Mouse (Mus musculus) limb, embryonic 11.5 days (tissue): Measurements from ENCODE around the gene Ldlr. TPM values are rescaled to one million over a fixed set of nuclear protein-coding genes. Genes with fewer than 3 reads are reported as not detected.

Experiments used
- ATAC-seq: fragments of 200-750 bp; cut with Nextera tagmentation; 2 replicates; pipeline ENCODE4 v1.8.0; 2017; ENCODE audit warnings: low read depth; ENCODE audit not compliant: insufficient number of reproducible peaks, low FRiP score, low TSS enrichment
- DNase-seq: peaks from one replicate; pipeline ENCODE4 v3.0.0-alpha.2; 2015; ENCODE audit warnings: low spot score
- H3K27ac ChIP-seq: fragments of 300-500 bp; sonication (generic); replicated peaks from 2 replicates; pipeline ENCODE4 v1.5.1; 2014; ENCODE audit warnings: low read depth, mild to moderate bottlenecking, low read length
- H3K27me3 ChIP-seq: fragments of 300-500 bp; sonication (generic); 2 replicates; pipeline ENCODE4 v1.6.1; 2014; ENCODE audit warnings: mild to moderate bottlenecking, low read length, mixed read lengths; ENCODE audit not compliant: control insufficient read depth, insufficient read depth
- H3K36me3 ChIP-seq: fragments of 300-500 bp; sonication (generic); 2 replicates; pipeline ENCODE4 v1.6.1; 2014; ENCODE audit warnings: mild to moderate bottlenecking, low read length, moderate library complexity, mixed read lengths; ENCODE audit not compliant: control insufficient read depth, insufficient read depth
- H3K4me1 ChIP-seq: fragments of 300-500 bp; sonication (generic); 2 replicates; pipeline ENCODE4 v1.6.1; 2014; ENCODE audit warnings: low read length, mixed read lengths; ENCODE audit not compliant: control insufficient read depth, insufficient read depth
- H3K4me2 ChIP-seq: fragments of 300-500 bp; sonication (generic); 2 replicates; pipeline ENCODE4 v1.6.1; 2014; ENCODE audit warnings: low read depth, mild to moderate bottlenecking, moderate library complexity; ENCODE audit not compliant: severe bottlenecking
- H3K4me3 ChIP-seq: fragments of 300-500 bp; sonication (generic); 2 replicates; pipeline ENCODE4 v1.5.1; 2014; ENCODE audit warnings: low read depth, low read length
- H3K9ac ChIP-seq: fragments of 300-500 bp; sonication (generic); 2 replicates; pipeline ENCODE4 v1.6.1; 2014; ENCODE audit warnings: mild to moderate bottlenecking, low read length
- H3K9me3 ChIP-seq: fragments of 300-500 bp; sonication (generic); 2 replicates; pipeline ENCODE4 v1.6.1; 2016; ENCODE audit warnings: low read length; ENCODE audit not compliant: control insufficient read depth
- WGBS: fragments of 180-500 bp; shearing (Covaris S2); extraction: QIAGEN DNeasy Blood & Tissue Kit; methylation state at CpG from one replicate; pipeline ENCODE4 v1.1.7; 2014; 5-methylcytosine and 5-hydroxymethylcytosine counted together
- polyA plus RNA-seq: library from polyadenylated mRNA; unstranded; fragments of >200 nt; fragmentation: Nextera tagmentation; extraction: Ambion mirVana; gene quantifications from 2 replicates; pipeline ENCODE4 v1.2.1, GENCODE M21; 2014

Ldlr gene
- polyA plus RNA-seq, 1 experiment from 2014 or later: 15.2 TPM

DNA sequence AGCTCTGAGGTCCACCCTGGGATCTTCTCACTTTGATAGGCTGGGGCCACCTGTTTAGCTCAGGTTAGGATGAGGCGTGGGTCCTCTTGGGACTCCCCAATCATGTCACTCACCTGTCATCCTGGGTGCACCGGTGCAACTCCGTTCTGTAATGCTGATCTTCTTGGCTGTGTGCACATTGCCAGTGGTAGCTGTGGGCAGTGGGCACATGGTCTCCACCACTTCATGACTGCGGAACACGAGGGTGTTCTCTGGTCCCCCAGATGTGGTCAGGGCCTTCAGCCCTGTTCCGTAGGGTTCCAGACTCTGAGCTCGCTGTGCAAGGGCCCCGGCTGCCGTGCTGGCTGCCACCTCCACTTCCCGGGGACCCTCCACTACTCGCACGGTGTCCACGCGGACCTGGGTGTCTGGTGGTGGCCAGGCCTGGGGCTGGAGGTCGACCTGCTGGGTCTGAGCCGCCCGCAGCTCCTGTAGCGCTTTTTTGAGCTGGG lies 71.1 kb downstream of the Ldlr start:
- 95% methylated on average over 18 of the region's 18 CpGs for WGBS
- DNase-seq: no peak

DNA sequence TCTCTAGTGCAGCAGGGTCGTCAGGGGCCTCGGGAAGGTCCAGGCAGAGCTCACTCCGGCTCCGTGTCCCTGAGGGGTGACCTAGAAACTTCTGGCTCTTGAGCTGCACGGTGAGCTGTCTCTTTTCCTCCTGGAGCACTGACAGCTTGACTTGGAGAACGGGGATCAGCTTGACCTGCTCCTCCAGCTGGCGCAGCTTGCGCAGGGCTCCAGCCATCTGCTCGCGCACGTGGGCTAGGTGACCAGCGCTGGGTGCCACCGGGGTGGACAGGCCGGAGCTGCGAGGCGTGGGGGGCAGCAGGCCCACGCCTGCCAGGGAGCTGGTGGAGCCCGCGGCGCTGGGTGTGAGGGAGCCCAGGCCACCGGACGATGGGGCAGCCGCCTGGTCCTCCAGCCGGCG lies 71.6 kb downstream of the Ldlr start:
- no peaks in the 10 kb centered on the region for H3K27me3 ChIP-seq
- 96% methylated on average over 25 of the region's 25 CpGs for WGBS
- H3K9me3 ChIP-seq: no peaks in the 10 kb centered on the region
- H3K4me1 ChIP-seq: peaks cover 16% of the 10 kb centered on the region
- no peak for ATAC-seq
- no peak overlapping the region for H3K9ac ChIP-seq
- no peak for DNase-seq
- no peak overlapping the region for H3K4me2 ChIP-seq
- no peak overlapping the region for H3K27ac ChIP-seq
- no peak overlapping the region for H3K4me3 ChIP-seq
- peaks cover 28% of the 10 kb centered on the region for H3K36me3 ChIP-seq

More for the DNA sequence above, 71.1 kb downstream of the Ldlr start:
- Histone ChIP-seq H3K27ac (no peak overlapping the region), H3K4me3 (no peak overlapping the region), H3K9ac (no peak overlapping the region), H3K4me1 (peaks cover 16% of the 10 kb centered on the region), H3K9me3 (no peaks in the 10 kb centered on the region), H3K36me3 (peaks cover 28% of the 10 kb centered on the region), H3K27me3 (no peaks in the 10 kb centered on the region), H3K4me2 (no peak overlapping the region)
- ATAC-seq: no peak

DNA sequence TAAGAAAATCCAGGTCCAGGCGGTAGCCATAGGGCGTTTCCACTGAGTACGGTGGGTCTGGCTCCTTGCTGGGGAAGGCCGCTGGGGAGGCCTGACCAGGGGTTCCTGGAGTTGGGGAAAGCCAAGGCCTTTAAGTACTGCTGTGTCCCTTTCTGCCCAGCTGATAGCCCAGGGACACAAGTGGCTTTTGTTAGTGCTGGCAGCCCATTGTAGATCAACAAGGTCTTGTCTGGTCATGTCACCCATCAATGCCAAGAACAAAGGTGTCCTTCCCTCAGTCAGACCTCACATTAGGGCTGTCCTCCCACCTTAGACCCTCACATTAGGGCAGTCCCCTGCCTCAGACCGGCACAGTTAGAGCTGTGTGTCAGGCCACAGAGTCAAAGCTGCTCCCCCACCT lies 72.3 kb downstream of the Ldlr start:
- Histone ChIP-seq H3K9ac (no peak overlapping the region), H3K4me1 (peaks cover 16% of the 10 kb centered on the region)
- WGBS: 83% methylated on average over 5 of the region's 5 CpGs

DNA sequence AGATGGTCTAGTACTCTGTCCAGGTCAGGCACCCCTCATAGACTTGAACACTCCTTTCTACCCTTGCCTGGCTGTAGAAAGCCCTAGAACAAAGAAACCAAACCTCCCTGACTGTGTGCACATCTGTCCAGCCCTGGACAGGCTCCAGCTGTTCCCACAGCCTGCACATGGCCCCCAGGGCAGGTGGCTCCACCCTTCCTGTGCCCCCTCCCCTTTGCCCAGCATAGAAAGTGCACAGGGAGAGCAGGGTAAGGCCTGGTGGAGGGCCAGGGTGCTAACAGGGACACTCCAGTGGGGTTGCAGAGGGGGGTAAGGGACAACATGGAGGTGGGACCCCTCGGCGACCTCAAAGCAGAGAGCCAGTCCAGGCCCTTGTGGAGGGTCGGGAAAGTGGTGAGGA lies 73.0 kb downstream of the Ldlr start:
- H3K9me3 ChIP-seq: no peaks in the 10 kb centered on the region
- H3K36me3 ChIP-seq: peaks cover 29% of the 10 kb centered on the region
- ATAC-seq (no peak), DNase-seq (peak; percentile 41)
- H3K4me2 ChIP-seq: peak overlapping the region; percentile 45
- no peaks in the 10 kb centered on the region for H3K27me3 ChIP-seq
- peak overlapping the region; percentile 28; the same call in 1 of the 2 replicates for H3K9ac ChIP-seq
- 37% methylated on average over 3 of the region's 3 CpGs for WGBS
- peak overlapping the region; percentile 43; the same call in 1 of the 2 replicates for H3K27ac ChIP-seq
- H3K4me1 ChIP-seq: peaks cover 16% of the 10 kb centered on the region
- no peak overlapping the region for H3K4me3 ChIP-seq

More for the DNA sequence above, 72.3 kb downstream of the Ldlr start:
- Histone ChIP-seq H3K4me3 (no peak overlapping the region; the same call in 1 of the 2 replicates), H3K36me3 (peaks cover 28% of the 10 kb centered on the region), H3K27ac (0 out of 2 replicates have a peak overlapping the region, but pooled peaks have one; percentile 43), H3K9me3 (no peaks in the 10 kb centered on the region), H3K4me2 (peak overlapping the region; percentile 45; the same call in 1 of the 2 replicates), H3K27me3 (no peaks in the 10 kb centered on the region)
- ATAC-seq: no peak
- no peak for DNase-seq

DNA sequence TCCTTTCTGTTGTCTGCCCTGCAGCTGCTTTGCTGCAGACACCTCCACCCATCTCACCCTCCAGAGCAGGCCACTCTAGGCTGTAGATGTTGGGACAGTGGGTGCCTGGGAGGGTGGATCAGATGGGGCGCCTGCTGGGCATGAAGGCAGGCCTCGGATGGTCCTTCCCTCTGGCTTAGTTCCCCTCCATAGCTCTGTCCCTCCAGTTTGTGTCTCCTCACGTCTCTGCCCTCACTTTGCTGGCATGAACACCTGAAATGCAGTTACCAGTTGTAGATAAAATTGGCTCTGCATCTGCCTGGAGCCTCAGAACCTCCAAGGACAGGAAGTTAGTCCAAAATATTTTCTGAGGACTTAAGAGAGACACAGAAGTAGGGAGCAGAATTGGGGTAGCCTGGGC lies 73.6 kb downstream of the Ldlr start:
- Histone ChIP-seq H3K4me3 (peak overlapping the region; percentile 79), H3K4me1 (peaks cover 16% of the 10 kb centered on the region), H3K4me2 (peak overlapping the region; percentile 45; the same call in 1 of the 2 replicates), H3K9ac (peak overlapping the region; percentile 22; the same call in 1 of the 2 replicates), H3K27ac (peak overlapping the region; percentile 43; the same call in 1 of the 2 replicates), H3K27me3 (no peaks in the 10 kb centered on the region), H3K36me3 (peaks cover 24% of the 10 kb centered on the region), H3K9me3 (no peaks in the 10 kb centered on the region)
- ATAC-seq: no peak
- no peak for DNase-seq
- WGBS: 66% methylated on average over 3 of the region's 3 CpGs

DNA sequence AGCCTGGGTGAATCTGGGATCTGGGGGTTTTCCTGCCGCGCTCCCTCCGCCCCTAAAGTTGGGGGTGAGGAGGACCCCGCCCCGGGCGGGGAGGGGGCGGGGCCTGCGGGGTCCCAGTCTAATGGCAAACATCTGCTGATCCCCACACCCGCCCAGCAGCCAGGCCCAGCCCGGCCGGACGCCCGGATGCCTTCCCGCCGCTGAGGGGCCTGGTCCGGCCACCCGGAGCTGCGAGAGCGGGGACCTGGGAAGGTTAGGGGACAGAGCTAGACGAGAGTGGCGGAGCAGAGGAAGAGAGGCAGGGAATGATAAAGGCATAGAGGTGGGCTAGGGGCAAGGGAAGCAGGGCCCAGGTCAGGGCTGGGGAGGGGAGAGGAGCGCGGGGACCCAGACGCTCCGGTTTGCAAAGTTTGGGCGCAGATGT lies 74.7 kb downstream of the Ldlr start:
- Histone ChIP-seq H3K4me3 (peak overlapping the region; percentile 79), H3K36me3 (peaks cover 19% of the 10 kb centered on the region), H3K9ac (peak overlapping the region; percentile 90), H3K27ac (peak overlapping the region; percentile 89), H3K4me1 (peaks cover 16% of the 10 kb centered on the region), H3K27me3 (no peaks in the 10 kb centered on the region), H3K4me2 (peak overlapping the region; percentile 45), H3K9me3 (no peaks in the 10 kb centered on the region)
- 0% methylated on average over 21 of the region's 26 CpGs for WGBS
- ATAC-seq: peak; percentile 79
- peak; percentile 87 for DNase-seq

DNA sequence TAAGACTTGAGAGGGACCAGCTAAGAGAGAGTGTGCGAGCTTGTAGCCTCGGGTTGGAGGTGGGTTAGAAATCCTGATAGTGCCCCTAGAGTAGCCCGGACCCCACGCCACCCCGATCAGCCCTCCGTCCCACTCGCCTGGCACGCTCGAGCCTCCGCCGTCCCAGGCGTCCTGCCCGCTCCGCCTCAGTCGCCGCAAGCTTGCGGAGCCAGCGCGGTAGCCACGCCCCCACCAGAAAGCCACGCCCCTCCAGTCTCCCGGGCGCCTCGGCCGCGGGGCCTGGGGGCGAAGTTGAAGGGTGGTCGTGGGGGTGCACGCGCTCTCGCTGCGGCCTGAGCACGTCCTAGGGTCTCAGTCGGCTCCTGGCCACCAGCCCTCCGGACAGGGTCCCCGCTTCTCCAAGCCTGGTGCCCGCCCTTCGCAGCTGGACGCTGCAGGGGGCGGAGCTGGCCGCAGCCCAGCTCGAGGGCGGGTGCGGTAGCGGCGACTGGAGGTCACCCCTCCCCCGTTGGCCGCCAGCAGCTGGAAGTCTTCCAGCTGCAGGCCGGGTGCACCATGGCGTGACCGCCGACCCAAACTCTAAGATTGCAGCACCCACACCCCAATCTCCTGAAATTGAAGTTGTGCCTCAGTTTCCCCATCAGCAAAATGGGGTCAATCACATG lies 75.2 kb downstream of the Ldlr start, which contains the start of gene Kank2:
Gene Kank2, minus strand, starts transcription at position 400 of the 665 bp plus-strand sequence.
- Histone ChIP-seq H3K4me2 (peak within 1 kb of the TSS; percentile 45), H3K27me3 (no peaks in the 10 kb centered on the region), H3K9ac (peak within 1 kb of the TSS; percentile 90), H3K36me3 (peaks cover 19% of the 10 kb centered on the region), H3K4me1 (peaks cover 16% of the 10 kb centered on the region), H3K4me3 (peak within 1 kb of the TSS; percentile 79), H3K27ac (peak within 1 kb of the TSS; percentile 89), H3K9me3 (no peaks in the 10 kb centered on the region)
- ATAC-seq (peak; percentile 80), DNase-seq (peak; percentile 94)
- under 1% methylated on average over 49 of the region's 52 CpGs for WGBS

DNA sequence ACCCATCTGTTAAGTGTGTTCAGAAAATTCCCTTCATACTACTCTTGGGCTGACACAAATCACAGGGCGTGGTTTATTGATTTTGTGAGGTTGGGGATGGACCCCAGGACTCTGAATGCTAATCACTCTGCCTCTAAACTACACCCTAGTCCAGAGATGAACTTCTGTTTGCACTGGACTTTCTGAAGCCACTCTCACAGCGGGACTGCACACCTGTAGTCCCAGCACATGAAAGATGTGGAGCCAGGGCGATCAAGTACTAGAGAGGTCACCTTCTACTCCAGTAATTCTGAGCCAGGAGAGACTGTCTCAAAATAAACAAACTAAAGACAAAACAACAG lies 75.7 kb downstream of the Ldlr start:
- H3K9ac ChIP-seq: no peak overlapping the region
- H3K4me3 ChIP-seq: peak overlapping the region; percentile 79
- peak overlapping the region; percentile 45 for H3K4me2 ChIP-seq
- H3K36me3 ChIP-seq: peaks cover 15% of the 10 kb centered on the region
- DNase-seq (no peak), ATAC-seq (no peak)
- H3K4me1 ChIP-seq: peaks cover 16% of the 10 kb centered on the region
- H3K27me3 ChIP-seq: no peaks in the 10 kb centered on the region
- no peaks in the 10 kb centered on the region for H3K9me3 ChIP-seq
- 56% methylated on average over 3 of the region's 3 CpGs for WGBS
- no peak overlapping the region; the same call in 1 of the 2 replicates for H3K27ac ChIP-seq
